Mouse (Mus musculus): ENCODE results near the gene Igsf9. TPM values are rescaled to one million over a fixed set of nuclear protein-coding genes. Genes with fewer than 3 reads are reported as not detected.

Gene Igsf9
- polyA plus RNA-seq, 2 experiments = 29.6 to 62.0 TPM

DNA sequence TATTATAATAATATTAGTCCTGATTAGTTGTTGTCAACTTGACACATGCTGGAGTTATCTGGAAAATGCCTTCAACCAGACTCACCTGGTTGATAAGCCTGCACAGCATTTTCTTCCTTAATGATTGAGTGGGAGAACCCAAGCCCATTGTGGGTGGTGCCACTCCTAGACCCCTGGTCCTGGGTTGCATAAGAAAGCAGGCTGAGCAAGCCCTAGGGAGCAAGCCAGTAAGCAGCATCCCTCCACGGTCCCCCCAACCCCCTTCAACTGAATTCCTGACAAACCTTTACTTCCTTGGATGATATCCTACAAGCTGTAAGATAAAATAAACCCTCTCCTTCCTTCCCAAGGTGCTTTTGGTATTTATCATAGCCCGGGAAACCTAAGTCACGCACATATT, 24.4 kb upstream of the Igsf9 start:
- no peak overlapping the region for H3K9ac ChIP-seq (ENCODE audit: low read depth, low read length, severe bottlenecking)
- no peaks in the 10 kb centered on the region for H3K4me1 ChIP-seq (ENCODE audit: control insufficient read depth, insufficient read depth, low read length)
- H3K36me3 ChIP-seq (ENCODE audit: control insufficient read depth, insufficient read depth, low read length) = no peaks in the 10 kb centered on the region
- TF ChIP-seq POLR2A (IDR thresholded peaks at IDR 0.05; ENCODE audit: borderline replicate concordance, extremely low read depth, insufficient read depth, insufficient read length) = no peak
- H3K4me3 ChIP-seq (replicated peaks; ENCODE audit: low read length) = no peak overlapping the region
- H3K27ac ChIP-seq (replicated peaks; ENCODE audit: low read depth, low read length) = no peak overlapping the region
- H3K4me2 ChIP-seq (replicated peaks; ENCODE audit: low read depth, low read length, severe bottlenecking) = no peak overlapping the region
- H3K9me3 ChIP-seq (ENCODE audit: control insufficient read depth, low read length) = no peaks in the 10 kb centered on the region
- no peaks in the 10 kb centered on the region for H3K27me3 ChIP-seq (ENCODE audit: control insufficient read depth, insufficient read depth, low read length)
- no peak for ATAC-seq (ENCODE audit: low FRiP score, low read depth)
- DNase-seq (ENCODE audit: low spot score) = no peak
- 96% methylated on average over 3 of the region's 3 CpGs for WGBS

DNA sequence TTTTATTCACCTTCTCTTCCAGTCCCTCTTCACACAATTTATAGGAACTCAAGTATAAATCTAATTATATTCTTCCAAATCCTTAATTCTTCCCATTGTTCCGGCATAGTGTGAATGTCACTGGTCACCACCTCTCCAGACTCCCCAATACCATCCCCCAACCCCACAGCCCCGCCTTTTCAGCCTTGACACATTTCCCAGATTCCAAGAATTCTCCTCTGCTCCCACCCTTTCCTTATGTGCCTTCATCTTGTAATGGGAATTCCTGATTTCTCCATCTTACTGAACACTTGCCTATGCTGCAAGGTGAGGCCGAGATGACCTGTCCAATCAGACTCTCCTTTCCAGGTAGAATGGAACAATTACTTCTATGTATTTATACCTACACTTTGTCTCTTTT, 23.5 kb upstream of the Igsf9 start:
- Histone ChIP-seq H3K9me3 (ENCODE audit: control insufficient read depth, low read length) (no peaks in the 10 kb centered on the region), H3K9ac (ENCODE audit: low read depth, low read length, severe bottlenecking) (no peak overlapping the region), H3K4me1 (ENCODE audit: control insufficient read depth, insufficient read depth, low read length) (no peaks in the 10 kb centered on the region), H3K36me3 (ENCODE audit: control insufficient read depth, insufficient read depth, low read length) (no peaks in the 10 kb centered on the region), H3K4me3 (replicated peaks; ENCODE audit: low read length) (no peak overlapping the region), H3K27me3 (ENCODE audit: control insufficient read depth, insufficient read depth, low read length) (no peaks in the 10 kb centered on the region), H3K27ac (replicated peaks; ENCODE audit: low read depth, low read length) (no peak overlapping the region), H3K4me2 (replicated peaks; ENCODE audit: low read depth, low read length, severe bottlenecking) (no peak overlapping the region)
- no peak for DNase-seq (ENCODE audit: low spot score)
- ATAC-seq (ENCODE audit: low FRiP score, low read depth) = no peak
- TF ChIP-seq POLR2A (IDR thresholded peaks at IDR 0.05; ENCODE audit: borderline replicate concordance, extremely low read depth, insufficient read depth, insufficient read length) = no peak
- 81% methylated on average over 3 of the region's 3 CpGs for WGBS

DNA sequence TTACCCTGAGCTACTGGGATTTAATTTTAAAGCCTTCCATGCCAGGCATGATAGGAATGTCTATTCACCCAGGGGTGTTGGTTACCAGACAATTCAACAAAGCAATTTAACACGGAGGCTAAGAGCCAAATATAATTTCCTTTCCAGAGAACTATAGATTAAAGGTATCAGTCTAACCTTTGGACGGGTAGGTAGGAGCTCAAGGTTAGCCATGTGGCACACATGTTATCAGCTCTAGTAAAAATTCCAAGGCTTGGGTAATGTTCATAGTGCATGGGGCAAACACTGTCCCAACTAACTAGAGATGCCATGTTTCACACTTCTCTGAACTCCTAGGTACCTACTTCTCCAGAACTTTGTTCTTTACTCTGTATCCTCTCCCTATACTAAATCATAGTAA, 20.0 kb upstream of the Igsf9 start:
- no peaks in the 10 kb centered on the region for H3K4me1 ChIP-seq (ENCODE audit: control insufficient read depth, insufficient read depth, low read length)
- no peak for DNase-seq (ENCODE audit: low spot score)
- H3K27me3 ChIP-seq (ENCODE audit: control insufficient read depth, insufficient read depth, low read length) = no peaks in the 10 kb centered on the region
- TF ChIP-seq POLR2A (IDR thresholded peaks at IDR 0.05; ENCODE audit: borderline replicate concordance, extremely low read depth, insufficient read depth, insufficient read length) = no peak
- no peak overlapping the region for H3K4me3 ChIP-seq (replicated peaks; ENCODE audit: low read length)
- no peaks in the 10 kb centered on the region for H3K36me3 ChIP-seq (ENCODE audit: control insufficient read depth, insufficient read depth, low read length)
- H3K4me2 ChIP-seq (replicated peaks; ENCODE audit: low read depth, low read length, severe bottlenecking) = no peak overlapping the region
- H3K9me3 ChIP-seq (ENCODE audit: control insufficient read depth, low read length) = no peaks in the 10 kb centered on the region
- no peak overlapping the region for H3K27ac ChIP-seq (replicated peaks; ENCODE audit: low read depth, low read length)
- 45% methylated on average over 2 of the region's 2 CpGs for WGBS
- no peak overlapping the region for H3K9ac ChIP-seq (ENCODE audit: low read depth, low read length, severe bottlenecking)
- no peak for ATAC-seq (ENCODE audit: low FRiP score, low read depth)

DNA sequence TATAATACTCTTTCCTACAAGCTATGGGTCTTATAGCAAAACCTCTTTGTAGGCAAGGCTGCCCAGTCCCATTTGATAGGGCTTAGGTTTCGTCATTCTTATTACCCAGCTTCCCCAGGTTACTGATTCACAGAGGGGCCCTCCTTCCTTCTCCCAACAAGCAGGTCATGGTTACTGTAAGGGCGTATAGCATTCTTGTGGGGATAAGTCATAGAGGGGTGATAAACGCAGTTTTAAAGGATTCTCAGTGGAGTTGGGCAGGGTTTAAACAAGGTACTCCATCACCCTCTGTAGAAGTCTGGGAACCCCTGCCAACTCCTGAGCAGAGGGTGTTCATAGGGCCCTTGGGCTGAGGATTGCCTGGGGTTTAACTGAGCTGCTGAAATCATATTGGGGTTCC, 19.1 kb upstream of the Igsf9 start:
- Histone ChIP-seq H3K27ac (replicated peaks; ENCODE audit: low read depth, low read length) (no peak overlapping the region), H3K9me3 (ENCODE audit: control insufficient read depth, low read length) (no peaks in the 10 kb centered on the region), H3K4me3 (replicated peaks; ENCODE audit: low read length) (no peak overlapping the region), H3K4me1 (ENCODE audit: control insufficient read depth, insufficient read depth, low read length) (no peaks in the 10 kb centered on the region), H3K4me2 (replicated peaks; ENCODE audit: low read depth, low read length, severe bottlenecking) (no peak overlapping the region), H3K27me3 (ENCODE audit: control insufficient read depth, insufficient read depth, low read length) (no peaks in the 10 kb centered on the region), H3K36me3 (ENCODE audit: control insufficient read depth, insufficient read depth, low read length) (no peaks in the 10 kb centered on the region), H3K9ac (ENCODE audit: low read depth, low read length, severe bottlenecking) (no peak overlapping the region)
- ATAC-seq (ENCODE audit: low FRiP score, low read depth) (no peak), DNase-seq (ENCODE audit: low spot score) (no peak)
- 65% methylated on average over 3 of the region's 3 CpGs for WGBS
- no peak for TF ChIP-seq POLR2A (IDR thresholded peaks at IDR 0.05; ENCODE audit: borderline replicate concordance, extremely low read depth, insufficient read depth, insufficient read length)

DNA sequence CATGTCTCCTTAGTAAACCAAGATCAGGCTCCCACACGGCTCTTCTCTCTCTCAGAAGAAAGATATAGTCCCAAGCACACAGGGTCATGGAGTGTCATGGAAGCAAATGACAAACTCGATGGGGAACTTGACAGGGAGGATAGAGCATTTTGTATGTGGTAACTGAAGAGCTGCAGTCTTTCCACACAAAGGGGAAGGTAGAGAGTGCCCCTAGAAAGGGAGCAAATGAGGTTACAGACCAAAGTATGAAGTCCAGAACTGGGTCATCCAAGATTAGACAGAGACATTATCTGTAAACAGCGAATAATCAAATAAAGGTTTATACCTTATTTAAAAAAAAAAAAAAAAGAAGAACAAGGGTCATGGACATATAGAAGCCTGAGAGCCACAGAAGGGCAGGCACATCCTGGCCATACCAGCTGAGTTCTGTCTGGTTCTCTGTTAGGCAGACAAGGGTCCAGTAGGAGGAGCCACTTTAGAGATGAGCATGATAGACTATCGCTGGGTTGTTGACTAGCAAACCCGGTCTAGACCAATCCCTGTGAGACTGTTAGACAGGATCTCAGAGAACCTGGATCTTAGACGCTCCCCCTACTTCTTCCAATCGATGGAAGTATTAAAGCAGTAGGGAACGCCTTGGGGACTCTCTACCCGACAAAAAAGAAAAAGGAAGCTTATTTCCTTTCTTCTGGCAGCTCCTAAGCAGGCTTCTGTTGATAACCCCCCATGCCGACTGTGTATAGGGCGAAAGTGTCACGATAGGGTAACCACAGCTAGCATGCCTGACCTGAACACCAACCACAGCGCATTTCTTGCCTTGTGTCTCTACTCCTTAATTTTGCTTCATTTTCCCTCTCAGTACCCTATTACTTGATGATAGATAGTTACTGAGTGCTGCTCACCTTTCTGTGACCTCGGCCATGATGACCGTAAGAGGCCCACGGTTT, 17.9 kb upstream of the Igsf9 start:
- TF ChIP-seq POLR2A (IDR thresholded peaks at IDR 0.05; ENCODE audit: borderline replicate concordance, extremely low read depth, insufficient read depth, insufficient read length) = no peak
- Histone ChIP-seq H3K4me3 (replicated peaks; ENCODE audit: low read length) (no peak overlapping the region), H3K27ac (replicated peaks; ENCODE audit: low read depth, low read length) (no peak overlapping the region), H3K9me3 (ENCODE audit: control insufficient read depth, low read length) (no peaks in the 10 kb centered on the region), H3K36me3 (ENCODE audit: control insufficient read depth, insufficient read depth, low read length) (no peaks in the 10 kb centered on the region), H3K9ac (ENCODE audit: low read depth, low read length, severe bottlenecking) (no peak overlapping the region), H3K4me2 (replicated peaks; ENCODE audit: low read depth, low read length, severe bottlenecking) (no peak overlapping the region), H3K4me1 (ENCODE audit: control insufficient read depth, insufficient read depth, low read length) (no peaks in the 10 kb centered on the region), H3K27me3 (ENCODE audit: control insufficient read depth, insufficient read depth, low read length) (no peaks in the 10 kb centered on the region)
- DNase-seq (ENCODE audit: low spot score) (no peak), ATAC-seq (ENCODE audit: low FRiP score, low read depth) (no peak)
- 80% methylated on average over 16 of the region's 16 CpGs for WGBS
